Mouse (Mus musculus): ENCODE measurements at regions not wholly inside any gene's neighbourhood (a gene's known extent, or its start where the extent isn't known, plus 50 kb on each side); places are given as distances from the start of the nearest gene placed in this dataset.

DNA sequence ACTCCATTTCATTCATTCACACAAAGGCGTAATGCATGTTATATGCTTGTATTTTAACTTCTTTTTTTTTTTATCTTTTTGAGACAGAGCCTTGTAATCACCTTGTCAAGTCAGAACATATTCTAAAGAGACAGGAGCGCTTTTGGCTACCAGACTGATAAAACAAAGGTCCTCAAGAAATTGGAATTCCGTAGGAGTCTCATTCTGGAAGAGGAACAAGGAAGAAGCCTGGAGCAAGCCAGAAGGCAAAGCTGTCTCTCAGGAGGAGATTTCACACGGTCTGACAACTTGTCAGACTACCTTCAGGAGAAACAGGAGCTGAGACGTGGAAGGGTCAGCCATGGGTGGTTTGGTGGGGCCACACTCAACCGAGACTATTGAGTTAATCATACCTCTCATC, 587.2 kb upstream of the Auts2 start:
- TF ChIP-seq SMC3 (IDR thresholded peaks at IDR 0.05; ENCODE audit: low read depth, low read length): no peak
- TF ChIP-seq NELFE (IDR thresholded peaks at IDR 0.05; ENCODE audit: low read depth, low read length): no peak
- no peak for TF ChIP-seq POLR2A (IDR thresholded peaks at IDR 0.05; ENCODE audit: low read depth, low read length)
- no peak for TF ChIP-seq UBTF (IDR thresholded peaks at IDR 0.05; ENCODE audit: low read depth, low read length)
- no peak for TF ChIP-seq SIN3A (IDR thresholded peaks at IDR 0.05; ENCODE audit: low read length)
- TF ChIP-seq ZC3H11A (IDR thresholded peaks at IDR 0.05; ENCODE audit: low read depth, low read length): no peak
- no peak for TF ChIP-seq ETS1 (conservative IDR thresholded peaks at IDR 0.05; ENCODE audit: low read depth, low read length)
- TF ChIP-seq RCOR1 (conservative IDR thresholded peaks at IDR 0.05; ENCODE audit: low read depth, low read length): no peak
- TF ChIP-seq HCFC1 (IDR thresholded peaks at IDR 0.05; ENCODE audit: low read depth, low read length): no peak
- no peak for TF ChIP-seq ELF1 (IDR thresholded peaks at IDR 0.05; ENCODE audit: low read depth, low read length)
- no peak for TF ChIP-seq MAX (IDR thresholded peaks at IDR 0.05; ENCODE audit: low read length)
- TF ChIP-seq USF2 (conservative IDR thresholded peaks at IDR 0.05; ENCODE audit: low read depth, low read length): no peak
- TF ChIP-seq E2F4 (IDR thresholded peaks at IDR 0.05; ENCODE audit: insufficient replicate concordance, low read depth, low read length): no peak
- no peak for TF ChIP-seq ZNF384 (IDR thresholded peaks at IDR 0.05; ENCODE audit: low read depth, low read length)
- TF ChIP-seq MXI1 (IDR thresholded peaks at IDR 0.05; ENCODE audit: low read depth, low read length): no peak
- no peak for TF ChIP-seq RAD21 (IDR thresholded peaks at IDR 0.05; ENCODE audit: low read depth, low read length)
- no peak for TF ChIP-seq MEF2A (IDR thresholded peaks at IDR 0.05; ENCODE audit: borderline replicate concordance, low read depth, low read length)
- no peak for TF ChIP-seq PAX5 (IDR thresholded peaks at IDR 0.05; ENCODE audit: low read length)
- TF ChIP-seq MYC (IDR thresholded peaks at IDR 0.05; ENCODE audit: low read depth, low read length): no peak
- no peak overlapping the region for H3K27ac ChIP-seq (ENCODE audit: insufficient read depth, low read depth)
- in situ Hi-C loops (cut with MboI; ENCODE audit: low pct_ligation_motif_present, low pct_unique_long_range_greater_than_20kb, low sequenced_read_pairs) (no loop called here), dilution Hi-C loops (cut with MboI; ENCODE audit: extremely low pct_ligation_motif_present, extremely low pct_unique_long_range_greater_than_20kb, low sequenced_read_pairs) (no loop called here)
- no peaks in the 10 kb centered on the region for H3K4me1 ChIP-seq (ENCODE audit: control insufficient read depth in 1 of 2, insufficient read depth in 2 of 2)
- DNase-seq (ENCODE audit: extremely low read depth): no peak
- H3K9ac ChIP-seq (ENCODE audit: insufficient read depth, low read depth): no peak overlapping the region
- no peak overlapping the region for H3K4me2 ChIP-seq (ENCODE audit: insufficient read depth, low read depth, poor library complexity, severe bottlenecking)
- no peaks in the 10 kb centered on the region for H3K79me2 ChIP-seq (replicated peaks; ENCODE audit: control insufficient read depth, extremely low read depth, insufficient read depth, poor library complexity, severe bottlenecking)
- no peaks in the 10 kb centered on the region for H3K36me3 ChIP-seq (replicated peaks in 1 of 2; ENCODE audit: control insufficient read depth in 1 of 2, insufficient read depth in 1 of 2, low read length in 1 of 2)
- H3K9me3 ChIP-seq (replicated peaks; ENCODE audit: low read length): peaks cover 76% of the 10 kb centered on the region
- H3K27me3 ChIP-seq (replicated peaks): no peaks in the 10 kb centered on the region
- no peak overlapping the region for H3K4me3 ChIP-seq (replicated peaks in 1 of 3; ENCODE audit: low read depth in 2 of 3, low read length in 2 of 3, poor library complexity in 1 of 3)

DNA sequence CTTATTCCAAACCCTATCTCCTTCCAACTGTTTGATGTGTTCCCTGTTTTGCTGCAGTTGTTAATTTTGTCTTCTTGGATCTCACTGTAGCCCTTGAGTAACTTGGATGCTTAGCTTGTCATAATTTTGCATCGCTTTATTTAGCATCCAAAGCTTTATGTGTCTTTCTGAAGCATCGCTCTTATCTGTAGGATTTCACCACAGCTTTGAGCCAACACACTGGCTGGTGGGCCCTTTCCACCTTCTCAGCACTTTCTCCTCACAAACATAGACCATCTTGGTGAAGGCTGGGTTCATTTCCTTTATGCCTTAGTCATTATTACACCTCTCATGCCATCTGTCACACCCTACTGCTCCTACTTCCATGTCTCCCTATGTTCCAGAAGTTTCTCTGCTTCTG, 581.1 kb upstream of the Auts2 start:
- Histone ChIP-seq H3K27ac (ENCODE audit: insufficient read depth, low read depth) (no peak overlapping the region), H3K4me1 (ENCODE audit: control insufficient read depth in 1 of 2, insufficient read depth in 2 of 2) (no peaks in the 10 kb centered on the region), H3K79me2 (replicated peaks; ENCODE audit: control insufficient read depth, extremely low read depth, insufficient read depth, poor library complexity, severe bottlenecking) (no peaks in the 10 kb centered on the region), H3K9ac (ENCODE audit: insufficient read depth, low read depth) (no peak overlapping the region), H3K9me3 (replicated peaks; ENCODE audit: low read length) (peaks cover 63% of the 10 kb centered on the region), H3K4me3 (replicated peaks in 1 of 3; ENCODE audit: low read depth in 2 of 3, low read length in 2 of 3, poor library complexity in 1 of 3) (no peak overlapping the region), H3K36me3 (replicated peaks in 1 of 2; ENCODE audit: control insufficient read depth in 1 of 2, insufficient read depth in 1 of 2, low read length in 1 of 2) (no peaks in the 10 kb centered on the region), H3K4me2 (ENCODE audit: insufficient read depth, low read depth, poor library complexity, severe bottlenecking) (no peak overlapping the region), H3K27me3 (replicated peaks) (no peaks in the 10 kb centered on the region)
- in situ Hi-C loops (cut with MboI; ENCODE audit: low pct_ligation_motif_present, low pct_unique_long_range_greater_than_20kb, low sequenced_read_pairs) (no loop called here), dilution Hi-C loops (cut with MboI; ENCODE audit: extremely low pct_ligation_motif_present, extremely low pct_unique_long_range_greater_than_20kb, low sequenced_read_pairs) (no loop called here)
- no peak for DNase-seq (ENCODE audit: extremely low read depth)
- TF ChIP-seq GABPA (IDR thresholded peaks at IDR 0.05; ENCODE audit: insufficient replicate concordance, low read depth, low read length) (no peak), SIN3A (IDR thresholded peaks at IDR 0.05; ENCODE audit: low read length) (no peak), RCOR1 (conservative IDR thresholded peaks at IDR 0.05; ENCODE audit: low read depth, low read length) (no peak), TCF12 (IDR thresholded peaks at IDR 0.05; ENCODE audit: low read depth, low read length) (no peak), ZNF384 (IDR thresholded peaks at IDR 0.05; ENCODE audit: low read depth, low read length) (no peak), ETS1 (conservative IDR thresholded peaks at IDR 0.05; ENCODE audit: low read depth, low read length) (no peak), E2F4 (IDR thresholded peaks at IDR 0.05; ENCODE audit: insufficient replicate concordance, low read depth, low read length) (no peak), POLR2A (IDR thresholded peaks at IDR 0.05; ENCODE audit: low read depth, low read length) (no peak), HCFC1 (IDR thresholded peaks at IDR 0.05; ENCODE audit: low read depth, low read length) (no peak), IRF4 (IDR thresholded peaks at IDR 0.05; ENCODE audit: low read depth, low read length) (no peak), USF1 (IDR thresholded peaks at IDR 0.05; ENCODE audit: low read depth, low read length) (no peak), TBP (conservative IDR thresholded peaks at IDR 0.05; ENCODE audit: low read depth, low read length) (no peak)

All from CH12.LX (cell line).